Mouse (Mus musculus): ENCODE results near the gene Efcab9.

GRCm38 (mm10) chr11:32544041-32544440 is 12.2 kb upstream of the Efcab9 start:
- TF ChIP-seq POLR2A (IDR thresholded peaks at IDR 0.05; ENCODE audit: extremely low read depth, insufficient read depth, low read length) (no peak), CTCF (IDR thresholded peaks at IDR 0.05; ENCODE audit: low read depth, low read length) (no peak)

Measured in liver, adult 2 months (tissue).